In the genomic region with DNA sequence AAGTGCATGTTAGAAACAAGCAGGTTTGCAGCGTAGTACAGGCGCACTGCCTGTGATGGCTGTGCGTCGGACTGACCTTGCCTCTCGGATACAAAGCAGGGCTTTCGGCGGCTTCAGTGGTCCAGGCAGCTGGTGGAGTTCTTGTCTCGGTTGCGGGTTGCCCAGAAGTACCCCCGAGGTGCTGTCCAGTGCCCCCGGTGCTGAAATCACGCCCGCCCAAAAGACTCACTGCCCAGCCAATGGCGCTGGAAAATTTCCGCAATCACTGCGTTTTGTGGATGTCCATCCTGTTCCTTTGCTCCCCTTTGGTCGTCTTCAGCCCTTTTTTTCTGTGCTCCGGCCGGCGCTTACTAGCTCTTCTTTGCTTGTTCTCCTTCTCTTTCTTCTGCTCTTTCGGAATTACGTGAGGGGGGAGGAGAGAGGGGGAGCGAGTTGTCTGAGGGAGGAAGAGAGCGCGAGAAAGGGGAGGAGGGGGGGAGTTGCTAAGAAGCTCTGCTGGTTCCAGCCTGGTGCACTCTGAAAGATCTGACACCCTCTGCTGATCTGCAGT, we compare ENCODE assay signal across 8 mouse cellular contexts. TPM values are rescaled to one million over a fixed set of nuclear protein-coding genes. Genes with fewer than 3 reads are reported as not detected.
A peak's percentile ranks its signal among the peaks of the same experiment; 100 is the strongest.
DNase-seq lines count a peak whose midpoint lies in the region; ATAC-seq and TF ChIP-seq lines count a peak whose summit lies in the region.

A gene (minus strand): TSS at position 445 of the 550 bp plus-strand sequence.

- DNase-seq in adrenal gland, postnatal 4 days (ENCODE audit: low spot score in 2 of 2) = peak; percentile 14 to 15
- peak; percentile 86 for DNase-seq in cerebellum, adult 9-11 months
- DNase-seq in forelimb bud, embryonic 11.5 days (ENCODE audit: low read depth, low spot score) = peak; percentile 78
- DNase-seq in left cerebral cortex, postnatal 25 days (ENCODE audit: low spot score in 2 of 2) = peak; percentile 60 to 89
- peak; percentile 58 for DNase-seq in yolk sac, embryonic 10.5 days (ENCODE audit: low spot score)
- no peak for DNase-seq in spleen, adult 18-20 months

- ATAC-seq in intestine, postnatal 0 days = no peak

- H3K27me3 ChIP-seq in intestine, postnatal 0 days (replicated peaks; ENCODE audit: control insufficient read depth, insufficient read depth, low read length) = peaks cover 20% of the 10 kb centered on the region; the same call in 1 of the 2 replicates
- no peaks in the 10 kb centered on the region for H3K27me3 ChIP-seq in myocyte (ENCODE audit: control insufficient read depth, insufficient read depth, insufficient read length)

- WGBS in intestine, postnatal 0 days = under 1% methylated on average over 25 of the region's 25 CpGs

- H3K4me2 ChIP-seq in intestine, postnatal 0 days (replicated peaks; ENCODE audit: low read depth) = peak within 1 kb of the TSS; percentile 55
- H3K4me2 ChIP-seq in myocyte (ENCODE audit: low read depth) = peak within 1 kb of the TSS; percentile 66

- no peak within 1 kb of the TSS for H3K27ac ChIP-seq in intestine, postnatal 0 days (ENCODE audit: low read depth, low read length)

- H3K9me3 ChIP-seq in intestine, postnatal 0 days (ENCODE audit: control insufficient read depth) = no peaks in the 10 kb centered on the region

- intact Hi-C loops in left cerebral cortex, postnatal 25 days (cut with DNase I) = loop anchor here (5.0 kb wide), 4 partner anchors 71 to 449 kb away; no protein-coding TSS in a partner anchor

- no peaks in the 10 kb centered on the region for H3K36me3 ChIP-seq in intestine, postnatal 0 days (ENCODE audit: control insufficient read depth, insufficient read depth)
- no peaks in the 10 kb centered on the region for H3K36me3 ChIP-seq in myocyte (ENCODE audit: control insufficient read depth, insufficient read depth)

- TF ChIP-seq POLR2A in myocyte (IDR thresholded peaks at IDR 0.05; ENCODE audit: insufficient read length, low read depth) = no peak

- no peaks in the 10 kb centered on the region for H3K4me1 ChIP-seq in intestine, postnatal 0 days (replicated peaks; ENCODE audit: control insufficient read depth, insufficient read depth, low read length)

- H3K4me3 ChIP-seq in intestine, postnatal 0 days (ENCODE audit: low read depth, low read length) = peak within 1 kb of the TSS; percentile 31
- H3K4me3 ChIP-seq in myocyte = peak within 1 kb of the TSS; percentile 18

- H3K9ac ChIP-seq in intestine, postnatal 0 days (ENCODE audit: low read depth, low read length) = no peak within 1 kb of the TSS

- no peaks in the 10 kb centered on the region for H3K79me2 ChIP-seq in myocyte (ENCODE audit: control insufficient read depth, insufficient read depth)

- no peak for TF ChIP-seq CTCF in intestine, postnatal 0 days (IDR thresholded peaks at IDR 0.05; ENCODE audit: low read depth)

- H3ac ChIP-seq in myocyte (ENCODE audit: control insufficient read depth, insufficient read length) = no peak within 1 kb of the TSS

TF ChIP-seq in myocyte, 11 proteins besides CTCF, POLR2A, EP300 and RAD21:
- TF ChIP-seq TCF12 (IDR thresholded peaks at IDR 0.05; ENCODE audit: insufficient read depth, poor library complexity, severe bottlenecking) (no peak), MAX (IDR thresholded peaks at IDR 0.05; ENCODE audit: low read depth) (no peak), MYOD1 (IDR thresholded peaks at IDR 0.05; ENCODE audit: control insufficient read depth in 1 of 3, insufficient read length in 2 of 3, low read depth in 2 of 3) (no peak), POLR2AphosphoS2 (IDR thresholded peaks at IDR 0.05; ENCODE audit: insufficient read length, low read depth) (no peak), REST (IDR thresholded peaks at IDR 0.05; ENCODE audit: insufficient read depth, insufficient read length) (peak; percentile 80), USF1 (IDR thresholded peaks at IDR 0.05; ENCODE audit: low read depth) (no peak), SRF (IDR thresholded peaks at IDR 0.05; ENCODE audit: control insufficient read depth, insufficient read length, low read depth) (no peak), MYOG (IDR thresholded peaks at IDR 0.05; ENCODE audit: control insufficient read depth in 1 of 3, insufficient read depth in 1 of 3, insufficient read length in 2 of 3, low read depth in 2 of 3) (peak in 1 of 3 experiments; percentile 23), E2F4 (IDR thresholded peaks at IDR 0.05; ENCODE audit: insufficient read depth) (no peak), TCF3 (IDR thresholded peaks at IDR 0.05; ENCODE audit: insufficient read length, low read depth) (no peak), CEBPB (IDR thresholded peaks at IDR 0.05; ENCODE audit: insufficient read depth, poor library complexity, severe bottlenecking) (no peak)

RNA-seq across cellular contexts. Expression of the gene that starts here (rescaled TPM):
- 1 to 10 TPM; 3.4 to 3.5 TPM for total RNA-seq in adrenal gland, postnatal 4 days (2021)
- 0.25 and 0.39 TPM in 2 replicates for polyA plus RNA-seq in intestine, postnatal 0 days (2015; fragmentation: Nextera tagmentation; extraction: Ambion mirVana)
- total RNA-seq in left cerebral cortex, postnatal 25 days (2021) = 10 to 100 TPM; 80.7 to 84.1 TPM
- 0.20 TPM for polyA plus RNA-seq in myocyte (2012; fragmentation: generic; extraction: Trizol)

Comparison
In these comparisons a context has a peak if more than half of its experiments do, and no peak if none do; other contexts are left out.
1. RNA of the gene that starts here (total RNA-seq): 80.7 to 84.1 TPM in left cerebral cortex, postnatal 25 days; 3.4 to 3.5 TPM in adrenal gland, postnatal 4 days; every median in the first group is over 10 times any median in the second.
2. DNase-seq: peak in adrenal gland, postnatal 4 days (2 of 2), cerebellum, adult 9-11 months (single experiment), forelimb bud, embryonic 11.5 days (single experiment), left cerebral cortex, postnatal 25 days (2 of 2) and yolk sac, embryonic 10.5 days (single experiment); none in spleen, adult 18-20 months (0 of 2).